Mouse (Mus musculus) cortical plate, adult 2 months (tissue): ENCODE results near the gene Ttyh1.

Source experiments
- CTCF ChIP-seq: fragments of 200-500 bp; IDR thresholded peaks from 2 replicates; pipeline ENCODE4 v1.5.1; 2011; ENCODE audit warnings: mild to moderate bottlenecking, control low read depth, low read length; ENCODE audit not compliant: insufficient read depth; ENCODE audit errors: extremely low read depth
- POLR2A ChIP-seq: fragments of 200-500 bp; IDR thresholded peaks from 2 replicates; pipeline ENCODE4 v1.6.1; 2011; ENCODE audit warnings: mild to moderate bottlenecking, low read length, control low read depth; ENCODE audit not compliant: insufficient read depth; ENCODE audit errors: extremely low read depth

GRCm38 (mm10) chr7:4080552-4080951 lies 38.7 kb upstream of the Ttyh1 start:
- TF ChIP-seq CTCF: no peak
- TF ChIP-seq POLR2A: no peak
